Mouse (Mus musculus): Measurements from ENCODE around the gene Sprr2a2. TPM values are rescaled to one million over a fixed set of nuclear protein-coding genes. Genes with fewer than 3 reads are reported as not detected.

Sprr2a2 gene
- not detected for polyA plus RNA-seq (2017; shearing (Covaris generic))

DNA sequence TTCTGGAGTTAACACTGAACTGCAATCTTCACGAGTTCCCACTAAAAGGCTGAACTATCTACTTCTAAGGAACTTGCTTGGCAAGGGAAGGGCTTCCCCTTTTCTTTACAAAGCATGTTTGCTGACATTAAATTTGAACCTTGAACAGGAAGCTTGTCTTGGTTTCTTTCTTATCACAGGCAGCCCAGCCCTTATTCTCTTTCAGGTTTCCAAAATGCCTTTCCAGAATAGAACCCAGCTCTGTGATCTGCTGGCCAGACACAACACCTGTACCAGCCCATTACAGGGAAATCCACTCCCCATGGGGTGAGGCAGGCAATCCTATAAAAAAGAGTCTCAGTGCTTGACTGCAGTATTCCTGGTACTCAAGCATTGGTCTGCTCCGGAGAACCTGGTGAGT is at the start of gene Sprr2a2, which contains the start of gene Sprr2a1:
Sprr2a2 (plus strand) TSS at position 352 of the 400 bp plus-strand sequence.
Sprr2a1 (plus strand) TSS at position 231 of the 400 bp plus-strand sequence.

DNA sequence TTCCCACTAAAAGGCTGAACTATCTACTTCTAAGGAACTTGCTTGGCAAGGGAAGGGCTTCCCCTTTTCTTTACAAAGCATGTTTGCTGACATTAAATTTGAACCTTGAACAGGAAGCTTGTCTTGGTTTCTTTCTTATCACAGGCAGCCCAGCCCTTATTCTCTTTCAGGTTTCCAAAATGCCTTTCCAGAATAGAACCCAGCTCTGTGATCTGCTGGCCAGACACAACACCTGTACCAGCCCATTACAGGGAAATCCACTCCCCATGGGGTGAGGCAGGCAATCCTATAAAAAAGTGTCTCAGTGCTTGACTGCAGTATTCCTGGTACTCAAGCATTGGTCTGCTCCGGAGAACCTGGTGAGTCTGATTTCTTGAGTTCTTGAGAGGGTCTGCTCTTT is 69.4 kb downstream of the Sprr2a2 start, which contains the start of gene Sprr2a3:
Sprr2a3 (plus strand) TSS at position 317 of the 400 bp plus-strand sequence.

Other genes with a start within 250 kb of the Sprr2a2 start
- not detected for gene Pglyrp3, start 201.3 kb upstream of the Sprr2a2 start, polyA plus RNA-seq (2017; shearing (Covaris generic))
- not detected for gene Lor, start 132.8 kb upstream of the Sprr2a2 start, polyA plus RNA-seq (2017; shearing (Covaris generic))
- 0.76 TPM for gene Prr9, start 92.0 kb upstream of the Sprr2a2 start, polyA plus RNA-seq (2017; shearing (Covaris generic))
- not detected for gene Lelp1, start 73.2 kb upstream of the Sprr2a2 start, polyA plus RNA-seq (2017; shearing (Covaris generic))
- gene Sprr2a1, start 121 bp upstream of the Sprr2a2 start, polyA plus RNA-seq (2017; shearing (Covaris generic)): not detected
- not detected for gene Sprr2a3, start 69.5 kb downstream of the Sprr2a2 start, polyA plus RNA-seq (2017; shearing (Covaris generic))
- not detected for gene Sprr2b, start 100.7 kb downstream of the Sprr2a2 start, polyA plus RNA-seq (2017; shearing (Covaris generic))
- gene Sprr2d, start 123.2 kb downstream of the Sprr2a2 start, polyA plus RNA-seq (2017; shearing (Covaris generic)): not detected
- gene Sprr2e, start 136.2 kb downstream of the Sprr2a2 start, polyA plus RNA-seq (2017; shearing (Covaris generic)): not detected
- gene Sprr2f, start 149.3 kb downstream of the Sprr2a2 start, polyA plus RNA-seq (2017; shearing (Covaris generic)): not detected
- gene Sprr2h, start 169.8 kb downstream of the Sprr2a2 start, polyA plus RNA-seq (2017; shearing (Covaris generic)): not detected
- not detected for gene Sprr2i, start 192.1 kb downstream of the Sprr2a2 start, polyA plus RNA-seq (2017; shearing (Covaris generic))
- gene Sprr2j-ps, start 202.2 kb downstream of the Sprr2a2 start, polyA plus RNA-seq (2017; shearing (Covaris generic)): not detected
- gene Gm9774, start 213.5 kb downstream of the Sprr2a2 start, polyA plus RNA-seq (2017; shearing (Covaris generic)): 27.2 TPM
- gene Sprr2k, start 216.7 kb downstream of the Sprr2a2 start, polyA plus RNA-seq (2017; shearing (Covaris generic)): not detected
- gene Sprr1b, start 222.9 kb downstream of the Sprr2a2 start, polyA plus RNA-seq (2017; shearing (Covaris generic)): not detected
- not detected for gene Sprr3, start 242.8 kb downstream of the Sprr2a2 start, polyA plus RNA-seq (2017; shearing (Covaris generic))